Mouse (Mus musculus): ENCODE data around the gene Senp5.
A peak's percentile ranks its signal among the peaks of the same experiment; 100 is the strongest.

GRCm38 (mm10) chr16:31948345-31948774 lies 54.7 kb downstream of the Senp5 start, which contains the start of the genes 0610012G03Rik and Ncbp2:
- TF ChIP-seq E2F4 (IDR thresholded peaks at IDR 0.05; ENCODE audit: insufficient read depth) (no peak), POLR2A (IDR thresholded peaks at IDR 0.05; ENCODE audit: insufficient read length, low read depth) (peak; percentile 99), TCF12 (IDR thresholded peaks at IDR 0.05; ENCODE audit: insufficient read depth, poor library complexity, severe bottlenecking) (no peak), USF1 (IDR thresholded peaks at IDR 0.05; ENCODE audit: low read depth) (peak; percentile 23), MYOG (IDR thresholded peaks at IDR 0.05; ENCODE audit: control insufficient read depth in 1 of 3, insufficient read depth in 1 of 3, insufficient read length in 2 of 3, low read depth in 2 of 3) (peak in 2 of 3 experiments; percentile 82 to 87), POLR2AphosphoS2 (IDR thresholded peaks at IDR 0.05; ENCODE audit: insufficient read length, low read depth) (peak; percentile 88), MAX (IDR thresholded peaks at IDR 0.05; ENCODE audit: low read depth) (no peak), CEBPB (IDR thresholded peaks at IDR 0.05; ENCODE audit: insufficient read depth, poor library complexity, severe bottlenecking) (no peak), MYOD1 (IDR thresholded peaks at IDR 0.05; ENCODE audit: control insufficient read depth in 1 of 3, insufficient read length in 2 of 3, low read depth in 2 of 3) (peak in 1 of 3 experiments; percentile 80), REST (IDR thresholded peaks at IDR 0.05; ENCODE audit: insufficient read depth, insufficient read length) (peak; percentile 6), TCF3 (IDR thresholded peaks at IDR 0.05; ENCODE audit: insufficient read length, low read depth) (no peak)
